Mouse (Mus musculus): ENCODE data around the gene Klhl21. TPM values are rescaled to one million over a fixed set of nuclear protein-coding genes. Genes with fewer than 3 reads are reported as not detected.

Klhl21 gene
- total and polyA plus RNA-seq, 2 experiments from 2014 or later, result 31.8 to 70.4 TPM

DNA sequence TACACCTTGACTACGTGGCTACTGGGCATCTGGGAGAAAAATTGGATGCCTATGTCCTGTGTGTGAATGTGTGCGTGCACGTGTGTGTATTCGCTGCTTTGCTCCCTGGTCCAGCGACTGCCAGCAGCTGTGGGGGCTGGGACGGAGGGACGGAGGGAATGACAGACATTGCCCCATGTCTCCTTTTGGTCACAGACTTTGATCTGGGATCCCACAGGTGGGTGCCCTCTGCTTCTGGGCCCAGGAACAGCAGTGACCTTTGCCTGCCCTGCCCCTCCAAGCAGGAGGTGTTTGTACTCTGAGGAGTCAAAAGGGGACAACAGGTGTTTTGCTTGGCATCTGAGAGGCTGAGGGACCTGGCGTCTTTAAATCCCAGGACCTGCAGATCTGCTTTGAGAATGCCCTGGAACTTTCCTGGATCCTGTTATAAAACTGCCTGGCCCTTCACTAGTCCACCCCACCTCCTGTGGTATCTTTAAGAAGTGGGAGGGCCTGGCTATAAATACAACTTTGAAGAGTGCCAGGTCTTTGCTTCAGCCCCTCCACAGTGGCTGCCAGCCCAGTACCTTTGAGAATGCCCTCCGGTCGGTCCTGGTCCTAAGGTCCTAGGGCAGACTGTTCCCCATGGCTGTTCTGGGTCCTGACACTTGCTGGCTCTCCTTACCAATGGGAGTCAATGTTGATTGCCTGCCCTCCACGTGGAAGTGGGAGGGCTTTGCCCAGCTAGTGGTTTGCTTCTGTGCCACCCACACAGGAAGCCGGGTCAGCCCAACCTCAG lies 4.6 kb downstream of the Klhl21 start:
- Histone ChIP-seq H3K9ac (replicated peaks; ENCODE audit: low read depth, low read length) (no peak overlapping the region), H3K4me3 (ENCODE audit: low read depth, low read length) (0 out of 2 replicates have a peak overlapping the region, but pooled peaks have one; percentile 3), H3K9me3 (replicated peaks; ENCODE audit: control insufficient read depth, low read length) (no peaks in the 10 kb centered on the region), H3K4me1 (ENCODE audit: control insufficient read depth, insufficient read depth) (peaks cover 19% of the 10 kb centered on the region), H3K27ac (ENCODE audit: low read depth) (peak overlapping the region; percentile 78), H3K36me3 (replicated peaks; ENCODE audit: control insufficient read depth, insufficient read depth, low read length) (peaks cover 45% of the 10 kb centered on the region), H3K4me2 (ENCODE audit: low read depth, low read length) (peak overlapping the region; percentile 46), H3K27me3 (ENCODE audit: control insufficient read depth, insufficient read depth, low read length) (no peaks in the 10 kb centered on the region)
- ATAC-seq (ENCODE audit: insufficient read depth, low read depth), result peak; percentile 15
- 43% methylated on average over 12 of the region's 12 CpGs for WGBS
- TF ChIP-seq CTCF (IDR thresholded peaks at IDR 0.05; ENCODE audit: low read depth) (no peak), EP300 (IDR thresholded peaks at IDR 0.05; ENCODE audit: low read depth) (no peak)
- DNase-seq (ENCODE audit: low spot score), result peak; percentile 70

DNA sequence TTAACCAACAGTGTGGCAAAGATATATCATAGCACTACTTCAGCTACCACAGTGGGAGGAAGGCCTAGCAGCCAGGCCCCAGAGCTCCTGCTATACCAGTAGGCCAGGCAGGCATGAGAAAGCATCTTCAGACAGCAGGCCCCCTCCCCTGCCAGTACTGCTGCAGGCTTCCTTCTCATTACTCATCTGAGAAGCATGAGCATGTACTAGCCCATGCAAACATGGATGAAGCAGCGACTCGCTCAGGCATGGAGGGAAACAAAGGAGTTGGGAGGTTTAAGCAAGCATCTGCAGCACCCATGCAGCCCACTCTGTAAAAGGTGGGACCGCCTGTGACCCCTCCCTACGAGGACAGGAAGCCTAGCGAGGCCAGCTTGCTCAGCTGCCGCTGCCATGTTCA lies 10.5 kb downstream of the Klhl21 start:
- TF ChIP-seq CTCF (IDR thresholded peaks at IDR 0.05; ENCODE audit: low read depth) (no peak), EP300 (IDR thresholded peaks at IDR 0.05; ENCODE audit: low read depth) (no peak)
- peaks cover 89% of the 10 kb centered on the region for H3K36me3 ChIP-seq (replicated peaks; ENCODE audit: control insufficient read depth, insufficient read depth, low read length)
- no peak overlapping the region for H3K9ac ChIP-seq (replicated peaks; ENCODE audit: low read depth, low read length)
- no peaks in the 10 kb centered on the region for H3K27me3 ChIP-seq (ENCODE audit: control insufficient read depth, insufficient read depth, low read length)
- H3K4me2 ChIP-seq (ENCODE audit: low read depth, low read length), result no peak overlapping the region
- H3K4me1 ChIP-seq (ENCODE audit: control insufficient read depth, insufficient read depth), result no peaks in the 10 kb centered on the region
- WGBS, result 89% methylated on average over 6 of the region's 6 CpGs
- no peak for ATAC-seq (ENCODE audit: insufficient read depth, low read depth)
- no peak overlapping the region for H3K4me3 ChIP-seq (ENCODE audit: low read depth, low read length)
- DNase-seq (ENCODE audit: low spot score), result no peak
- H3K9me3 ChIP-seq (replicated peaks; ENCODE audit: control insufficient read depth, low read length), result no peaks in the 10 kb centered on the region
- no peak overlapping the region for H3K27ac ChIP-seq (ENCODE audit: low read depth)

- TF ChIP-seq CTCF (IDR thresholded peaks at IDR 0.05; ENCODE audit: low read depth) (no peak), EP300 (IDR thresholded peaks at IDR 0.05; ENCODE audit: low read depth) (no peak)
- Histone ChIP-seq H3K27ac (ENCODE audit: low read depth) (no peak overlapping the region), H3K36me3 (replicated peaks; ENCODE audit: control insufficient read depth, insufficient read depth, low read length) (peaks cover 86% of the 10 kb centered on the region), H3K27me3 (ENCODE audit: control insufficient read depth, insufficient read depth, low read length) (no peaks in the 10 kb centered on the region), H3K9me3 (replicated peaks; ENCODE audit: control insufficient read depth, low read length) (no peaks in the 10 kb centered on the region), H3K4me2 (ENCODE audit: low read depth, low read length) (no peak overlapping the region), H3K4me3 (ENCODE audit: low read depth, low read length) (no peak overlapping the region), H3K9ac (replicated peaks; ENCODE audit: low read depth, low read length) (no peak overlapping the region), H3K4me1 (ENCODE audit: control insufficient read depth, insufficient read depth) (no peaks in the 10 kb centered on the region)
- DNase-seq (ENCODE audit: low spot score) (no peak), ATAC-seq (ENCODE audit: insufficient read depth, low read depth) (no peak)
- WGBS, result 86% methylated on average over 21 of the region's 21 CpGs
Measured at GRCm38 (mm10) chr4:152020024-152020423, 11.4 kb downstream of the Klhl21 start.

DNA sequence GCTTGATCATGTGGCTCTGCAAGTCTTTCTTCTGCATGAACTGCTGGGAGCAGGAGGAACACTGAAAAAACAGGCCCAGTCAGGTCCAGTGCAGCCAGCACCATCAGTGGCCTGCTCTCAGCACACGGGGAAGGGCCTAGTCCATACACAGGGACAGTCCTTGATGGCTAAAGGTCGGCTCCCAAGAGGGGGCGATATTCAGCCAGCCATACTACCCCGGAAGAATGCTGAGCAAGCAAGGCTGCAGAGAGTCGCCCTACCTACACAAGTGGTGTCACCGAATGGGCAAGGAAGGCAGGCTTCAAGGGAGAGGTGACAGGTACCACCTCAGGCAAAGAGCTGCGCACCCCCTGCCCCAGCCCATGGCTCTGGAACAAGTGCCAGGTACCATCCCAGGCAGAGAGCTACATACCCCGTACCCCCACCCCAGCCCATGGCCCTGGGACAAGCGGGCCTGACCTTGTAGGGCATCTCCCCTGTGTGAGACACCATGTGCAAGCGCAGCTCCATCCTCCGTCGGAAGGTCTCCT lies 13.0 kb downstream of the Klhl21 start:
- H3K4me2 ChIP-seq (ENCODE audit: low read depth, low read length), result no peak overlapping the region
- H3K27me3 ChIP-seq (ENCODE audit: control insufficient read depth, insufficient read depth, low read length), result no peaks in the 10 kb centered on the region
- no peak overlapping the region for H3K4me3 ChIP-seq (ENCODE audit: low read depth, low read length)
- DNase-seq (ENCODE audit: low spot score) (no peak), ATAC-seq (ENCODE audit: insufficient read depth, low read depth) (no peak)
- H3K4me1 ChIP-seq (ENCODE audit: control insufficient read depth, insufficient read depth), result peaks cover 13% of the 10 kb centered on the region
- WGBS, result 80% methylated on average over 12 of the region's 12 CpGs
- H3K9ac ChIP-seq (replicated peaks; ENCODE audit: low read depth, low read length), result no peak overlapping the region
- TF ChIP-seq CTCF (IDR thresholded peaks at IDR 0.05; ENCODE audit: low read depth) (no peak), EP300 (IDR thresholded peaks at IDR 0.05; ENCODE audit: low read depth) (no peak)
- H3K36me3 ChIP-seq (replicated peaks; ENCODE audit: control insufficient read depth, insufficient read depth, low read length), result peaks cover 70% of the 10 kb centered on the region
- H3K27ac ChIP-seq (ENCODE audit: low read depth), result no peak overlapping the region
- no peaks in the 10 kb centered on the region for H3K9me3 ChIP-seq (replicated peaks; ENCODE audit: control insufficient read depth, low read length)

DNA sequence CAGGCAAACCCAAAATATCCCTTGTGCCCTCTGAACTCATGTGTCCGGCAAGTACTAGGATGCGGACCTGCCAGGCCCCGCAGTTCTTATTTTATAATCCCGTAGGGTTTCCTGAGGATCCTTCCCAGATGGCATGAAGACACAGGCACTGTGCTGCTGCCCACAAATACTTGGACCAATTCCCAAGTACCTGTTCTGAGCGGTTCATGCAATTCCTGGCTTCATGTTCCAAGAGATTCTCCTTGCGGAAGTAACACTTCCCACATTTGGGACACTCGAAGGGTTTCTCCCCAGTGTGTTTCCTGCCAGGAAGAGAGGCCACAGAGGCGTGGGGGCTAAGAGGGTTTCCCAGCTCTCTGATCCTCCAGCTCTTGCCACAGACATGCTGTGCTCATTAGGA lies 13.9 kb downstream of the Klhl21 start:
- H3K4me3 ChIP-seq (ENCODE audit: low read depth, low read length), result no peak overlapping the region
- no peak overlapping the region for H3K27ac ChIP-seq (ENCODE audit: low read depth)
- peaks cover 61% of the 10 kb centered on the region for H3K36me3 ChIP-seq (replicated peaks; ENCODE audit: control insufficient read depth, insufficient read depth, low read length)
- H3K4me2 ChIP-seq (ENCODE audit: low read depth, low read length), result no peak overlapping the region
- ATAC-seq (ENCODE audit: insufficient read depth, low read depth), result no peak
- DNase-seq (ENCODE audit: low spot score), result no peak
- WGBS, result 74% methylated on average over 8 of the region's 8 CpGs
- H3K27me3 ChIP-seq (ENCODE audit: control insufficient read depth, insufficient read depth, low read length), result no peaks in the 10 kb centered on the region
- peaks cover 16% of the 10 kb centered on the region for H3K4me1 ChIP-seq (ENCODE audit: control insufficient read depth, insufficient read depth)
- H3K9me3 ChIP-seq (replicated peaks; ENCODE audit: control insufficient read depth, low read length), result no peaks in the 10 kb centered on the region
- H3K9ac ChIP-seq (replicated peaks; ENCODE audit: low read depth, low read length), result no peak overlapping the region
- no peak for TF ChIP-seq CTCF (IDR thresholded peaks at IDR 0.05; ENCODE audit: low read depth)
- no peak for TF ChIP-seq EP300 (IDR thresholded peaks at IDR 0.05; ENCODE audit: low read depth)
